Mouse (Mus musculus) forebrain, embryonic 15.5 days (tissue): ENCODE data around the gene Sept9. TPM values are rescaled to one million over a fixed set of nuclear protein-coding genes. Genes with fewer than 3 reads are reported as not detected.

ENCODE experiments used
- ATAC-seq: fragments of 200-750 bp; cut with Nextera tagmentation; replicated peaks from 2 replicates; pipeline ENCODE4 v1.8.0; 2017; ENCODE audit warnings: mild to moderate bottlenecking, moderate TSS enrichment, moderate library complexity
- H3K27ac ChIP-seq: fragments of 300-500 bp; sonication (generic); replicated peaks from 2 replicates; pipeline ENCODE4 v1.5.1; 2015; ENCODE audit warnings: mild to moderate bottlenecking, inconsistent platforms
- H3K27me3 ChIP-seq: fragments of 300-500 bp; sonication (generic); 2 replicates; pipeline ENCODE4 v1.6.1; 2015; ENCODE audit warnings: inconsistent platforms
- H3K36me3 ChIP-seq: fragments of 300-500 bp; sonication (generic); 2 replicates; pipeline ENCODE4 v1.6.1; 2015; ENCODE audit warnings: mild to moderate bottlenecking, inconsistent platforms
- H3K4me1 ChIP-seq: fragments of 300-500 bp; sonication (generic); 2 replicates; pipeline ENCODE4 v1.6.1; 2015; ENCODE audit warnings: inconsistent platforms
- H3K4me2 ChIP-seq: fragments of 300-500 bp; sonication (generic); replicated peaks from 2 replicates; pipeline ENCODE4 v1.6.1; 2015; ENCODE audit warnings: mild to moderate bottlenecking, inconsistent platforms
- H3K4me3 ChIP-seq: fragments of 300-500 bp; sonication (generic); 2 replicates; pipeline ENCODE4 v1.5.1; 2015; ENCODE audit warnings: mild to moderate bottlenecking, inconsistent platforms
- H3K9ac ChIP-seq: fragments of 300-500 bp; sonication (generic); replicated peaks from 2 replicates; pipeline ENCODE4 v1.6.1; 2015; ENCODE audit warnings: mild to moderate bottlenecking, inconsistent platforms
- H3K9me3 ChIP-seq: fragments of 300-500 bp; sonication (generic); 2 replicates; pipeline ENCODE4 v1.6.1; 2016; ENCODE audit warnings: inconsistent platforms
- WGBS: fragments of 180-500 bp; shearing (Covaris S2); methylation state at CpG from one replicate; pipeline ENCODE4 v1.1.7; 2015; ENCODE audit warnings: mixed read lengths; 5-methylcytosine and 5-hydroxymethylcytosine counted together
- polyA plus RNA-seq: library from polyadenylated mRNA; unstranded; fragments of >200 nt; fragmentation: Nextera tagmentation; extraction: Ambion mirVana; gene quantifications from 2 replicates; pipeline ENCODE4 v1.2.1, GENCODE M21; 2015

Sept9 gene
- polyA plus RNA-seq, 1 experiment from 2014 or later = 126 TPM

- Histone ChIP-seq H3K4me3 (no peak overlapping the region), H3K27me3 (no peaks in the 10 kb centered on the region), H3K36me3 (peaks cover 17% of the 10 kb centered on the region), H3K9ac (no peak overlapping the region), H3K27ac (no peak overlapping the region), H3K4me1 (peaks cover 23% of the 10 kb centered on the region), H3K9me3 (no peaks in the 10 kb centered on the region), H3K4me2 (no peak overlapping the region)
- ATAC-seq = no peak
- 74% methylated on average over 8 of the region's 8 CpGs for WGBS
Observed at GRCm38 (mm10) chr11:117161574-117161973, 37.9 kb upstream of the Sept9 start.

GRCm38 (mm10) chr11:117163098-117163497 lies 36.4 kb upstream of the Sept9 start:
- Histone ChIP-seq H3K4me3 (no peak overlapping the region), H3K27ac (no peak overlapping the region), H3K9me3 (no peaks in the 10 kb centered on the region), H3K27me3 (no peaks in the 10 kb centered on the region), H3K4me2 (no peak overlapping the region), H3K36me3 (peaks cover 7% of the 10 kb centered on the region), H3K4me1 (peaks cover 20% of the 10 kb centered on the region), H3K9ac (no peak overlapping the region)
- 78% methylated on average over 9 of the region's 9 CpGs for WGBS
- no peak for ATAC-seq

- Histone ChIP-seq H3K4me2 (no peak overlapping the region), H3K4me1 (peaks cover 15% of the 10 kb centered on the region), H3K36me3 (peaks cover 3% of the 10 kb centered on the region), H3K27ac (no peak overlapping the region), H3K4me3 (no peak overlapping the region), H3K27me3 (no peaks in the 10 kb centered on the region), H3K9me3 (no peaks in the 10 kb centered on the region), H3K9ac (no peak overlapping the region)
- ATAC-seq = no peak
- WGBS = 94% methylated on average over 6 of the region's 6 CpGs
Observed at GRCm38 (mm10) chr11:117163771-117164170, 35.7 kb upstream of the Sept9 start.

- Histone ChIP-seq H3K9ac (no peak overlapping the region), H3K4me1 (peaks cover 21% of the 10 kb centered on the region), H3K4me2 (no peak overlapping the region), H3K4me3 (no peak overlapping the region), H3K9me3 (no peaks in the 10 kb centered on the region), H3K27ac (peak overlapping the region; percentile 84), H3K27me3 (no peaks in the 10 kb centered on the region), H3K36me3 (no peaks in the 10 kb centered on the region)
- peak; percentile 31 for ATAC-seq
- 72% methylated on average over 20 of the region's 20 CpGs for WGBS
Observed at GRCm38 (mm10) chr11:117168278-117169087, 31.0 kb upstream of the Sept9 start.

DNA sequence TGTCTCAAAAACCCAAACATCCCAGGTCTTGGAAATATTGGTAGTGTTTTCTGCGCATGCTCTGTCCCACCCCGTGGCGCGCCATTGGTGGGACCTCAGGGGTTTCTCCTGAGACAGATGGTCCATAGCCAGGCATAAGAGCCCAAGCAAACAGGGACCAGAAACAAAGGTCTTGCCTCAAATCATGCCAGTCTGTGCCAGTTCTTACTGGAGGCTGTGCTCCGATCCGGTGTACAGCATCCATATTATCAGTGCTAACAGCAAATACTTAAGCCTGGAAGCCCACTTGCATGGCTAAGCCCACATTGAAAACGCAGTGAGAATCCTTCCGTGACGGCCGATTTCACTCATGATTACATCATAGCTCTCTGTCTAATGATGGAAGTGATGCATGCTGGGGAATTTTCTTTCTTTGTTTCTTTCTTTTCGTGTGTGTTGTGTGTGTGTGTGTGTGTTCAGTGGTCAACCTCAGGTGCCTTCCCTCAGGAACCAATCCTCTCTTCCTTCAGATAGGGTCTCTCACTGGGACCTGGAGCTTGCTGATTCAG lies 30.3 kb upstream of the Sept9 start:
- Histone ChIP-seq H3K4me1 (peaks cover 26% of the 10 kb centered on the region), H3K9ac (no peak overlapping the region), H3K4me2 (no peak overlapping the region), H3K4me3 (no peak overlapping the region), H3K9me3 (no peaks in the 10 kb centered on the region), H3K27ac (peak overlapping the region; percentile 84), H3K27me3 (no peaks in the 10 kb centered on the region), H3K36me3 (no peaks in the 10 kb centered on the region)
- WGBS = 71% methylated on average over 11 of the region's 11 CpGs
- ATAC-seq = no peak; the same call in 1 of the 2 replicates

- no peak overlapping the region for H3K9ac ChIP-seq
- peak overlapping the region; percentile 84 for H3K27ac ChIP-seq
- H3K27me3 ChIP-seq = no peaks in the 10 kb centered on the region
- peaks cover 35% of the 10 kb centered on the region for H3K4me1 ChIP-seq
- no peaks in the 10 kb centered on the region for H3K9me3 ChIP-seq
- no peak overlapping the region for H3K4me2 ChIP-seq
- H3K36me3 ChIP-seq = no peaks in the 10 kb centered on the region
- H3K4me3 ChIP-seq = no peak overlapping the region
- 57% methylated on average over 19 of the region's 19 CpGs for WGBS
- ATAC-seq = peak; percentile 80
Observed at GRCm38 (mm10) chr11:117169801-117170565, 29.5 kb upstream of the Sept9 start.

GRCm38 (mm10) chr11:117174098-117174892 lies 25.2 kb upstream of the Sept9 start:
- WGBS = 40% methylated on average over 18 of the region's 18 CpGs
- no peak for ATAC-seq
- Histone ChIP-seq H3K9me3 (no peaks in the 10 kb centered on the region), H3K4me1 (peaks cover 29% of the 10 kb centered on the region), H3K9ac (no peak overlapping the region), H3K27me3 (no peaks in the 10 kb centered on the region), H3K4me3 (no peak overlapping the region), H3K36me3 (no peaks in the 10 kb centered on the region), H3K4me2 (peak overlapping the region; percentile 23), H3K27ac (peak overlapping the region; percentile 28)

DNA sequence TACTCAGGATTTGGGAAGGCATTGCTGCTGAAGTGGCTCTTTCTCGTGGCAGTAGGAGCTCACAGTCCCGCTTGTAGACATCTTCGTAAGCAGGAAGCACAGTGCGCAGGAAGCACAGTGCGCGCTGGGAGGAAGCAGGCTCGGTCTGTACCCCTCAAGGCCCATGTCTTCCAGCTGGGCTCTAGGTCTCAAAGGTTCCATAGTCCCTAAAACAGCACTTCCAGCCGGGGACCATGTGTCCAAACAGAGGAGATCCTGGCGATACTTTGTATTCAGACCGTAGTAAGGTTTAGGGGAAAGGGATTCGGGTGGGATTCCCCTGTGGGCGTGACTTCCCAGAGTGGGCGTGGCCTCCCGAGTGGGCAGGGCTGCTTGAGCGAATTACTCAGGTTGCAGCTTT lies 24.5 kb upstream of the Sept9 start:
- Histone ChIP-seq H3K27ac (peak overlapping the region; percentile 28), H3K9me3 (no peaks in the 10 kb centered on the region), H3K4me1 (peaks cover 24% of the 10 kb centered on the region), H3K4me2 (peak overlapping the region; percentile 23), H3K36me3 (no peaks in the 10 kb centered on the region), H3K9ac (no peak overlapping the region), H3K4me3 (no peak overlapping the region), H3K27me3 (no peaks in the 10 kb centered on the region)
- 50% methylated on average over 15 of the region's 15 CpGs for WGBS
- no peak for ATAC-seq

DNA sequence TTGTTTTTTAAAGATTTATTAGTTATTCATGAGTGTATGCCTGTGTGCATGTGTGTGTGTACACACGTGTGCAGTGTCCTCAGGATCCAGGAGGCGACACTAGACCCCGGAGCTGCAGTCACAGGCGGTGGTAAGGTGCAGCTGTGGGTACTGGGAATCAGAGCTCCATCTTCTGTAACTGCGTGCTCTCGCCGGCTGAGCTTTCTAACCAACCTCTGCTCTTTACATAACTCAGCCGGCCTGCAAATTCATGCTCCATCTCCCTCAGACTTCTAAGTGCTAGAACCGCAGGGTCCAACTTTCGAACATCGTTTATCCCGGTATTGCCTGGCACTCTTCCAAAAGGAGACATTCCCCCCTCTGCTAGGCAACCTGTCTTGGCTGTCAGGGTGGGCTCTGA lies 24.0 kb upstream of the Sept9 start:
- Histone ChIP-seq H3K9me3 (no peaks in the 10 kb centered on the region), H3K36me3 (no peaks in the 10 kb centered on the region), H3K27me3 (no peaks in the 10 kb centered on the region), H3K4me2 (no peak overlapping the region), H3K4me1 (peaks cover 18% of the 10 kb centered on the region), H3K9ac (no peak overlapping the region), H3K4me3 (no peak overlapping the region), H3K27ac (no peak overlapping the region)
- ATAC-seq = no peak
- WGBS = 65% methylated on average over 12 of the region's 12 CpGs

GRCm38 (mm10) chr11:117176304-117176703 lies 23.2 kb upstream of the Sept9 start:
- Histone ChIP-seq H3K9me3 (no peaks in the 10 kb centered on the region), H3K36me3 (no peaks in the 10 kb centered on the region), H3K27me3 (no peaks in the 10 kb centered on the region), H3K4me1 (peaks cover 17% of the 10 kb centered on the region), H3K4me2 (no peak overlapping the region), H3K9ac (no peak overlapping the region), H3K27ac (no peak overlapping the region), H3K4me3 (no peak overlapping the region)
- 25% methylated on average over 5 of the region's 5 CpGs for WGBS
- no peak for ATAC-seq

DNA sequence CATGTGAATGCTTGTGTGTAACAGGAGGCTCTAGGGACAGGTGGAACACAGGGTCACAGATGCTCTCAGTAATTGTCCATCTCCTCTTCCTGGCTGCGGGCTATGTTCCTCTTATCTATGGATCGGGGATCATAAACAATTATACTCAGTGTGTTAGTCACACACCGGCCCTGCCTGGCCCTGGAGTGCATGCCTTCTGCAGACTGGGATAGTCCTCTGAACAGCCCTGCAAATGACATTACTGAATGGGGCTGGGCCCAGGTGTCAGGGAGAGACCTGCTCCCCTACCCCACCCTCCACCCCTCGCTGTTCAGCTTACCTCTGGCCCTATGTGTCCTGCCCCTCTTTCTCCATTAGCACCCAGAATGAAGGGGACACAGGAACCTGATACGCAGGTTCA lies 22.6 kb upstream of the Sept9 start:
- Histone ChIP-seq H3K27ac (no peak overlapping the region), H3K4me1 (peaks cover 17% of the 10 kb centered on the region), H3K36me3 (no peaks in the 10 kb centered on the region), H3K9me3 (peaks cover 2% of the 10 kb centered on the region; the same call in 1 of the 2 replicates), H3K27me3 (no peaks in the 10 kb centered on the region), H3K9ac (no peak overlapping the region), H3K4me2 (no peak overlapping the region), H3K4me3 (no peak overlapping the region)
- WGBS = 76% methylated on average over 5 of the region's 5 CpGs
- ATAC-seq = peak; percentile 39; the same call in 1 of the 2 replicates
